Mouse (Mus musculus) kidney, adult 8-10 months (tissue): ENCODE results near the gene Kcnf1.

Source experiments
- DNase-seq, 2 experiments: peaks; one replicate each; pipeline ENCODE4 v3.0.0; 2022

Gene Kcnf1

DNA sequence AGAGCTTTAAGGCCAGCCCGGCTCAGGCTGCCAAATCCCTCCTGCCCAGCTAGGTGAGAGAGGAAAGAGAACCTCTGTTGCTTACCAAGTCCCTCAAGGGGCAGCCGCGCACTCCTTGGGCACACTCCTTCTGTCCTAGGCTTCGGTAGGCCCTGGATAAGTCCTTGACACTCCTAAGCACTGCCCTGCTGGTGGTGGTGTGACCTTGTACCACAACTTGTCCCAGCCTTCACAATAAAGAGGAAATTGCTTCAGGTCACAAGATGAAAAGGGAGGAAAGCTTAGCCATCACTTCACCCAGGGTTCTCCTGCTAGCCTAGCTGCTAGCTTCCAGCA lies at the start of gene Kcnf1:
Gene Kcnf1 (minus strand): TSS at position 132 of the 336 bp plus-strand sequence.
- DNase-seq, result no peak

DNA sequence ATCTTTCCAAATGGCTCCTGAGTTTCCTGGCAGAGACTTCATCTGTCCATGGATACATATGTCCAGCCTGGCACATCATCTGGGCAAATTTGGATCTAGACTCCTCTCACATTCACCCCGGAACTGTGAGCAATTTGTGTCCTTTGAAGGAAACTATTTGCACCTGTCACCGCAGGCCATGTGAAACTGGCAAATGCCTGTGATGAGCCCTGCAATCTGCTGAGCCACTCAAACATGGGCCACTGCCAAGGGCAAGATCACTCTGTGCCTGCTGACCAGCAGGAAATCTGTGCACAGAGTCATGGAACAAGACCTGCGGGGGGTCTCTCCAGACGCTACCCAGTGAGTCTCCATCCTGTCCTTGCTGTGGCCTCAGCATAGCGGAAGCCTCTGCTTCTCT lies 48.3 kb upstream of the Kcnf1 start:
- DNase-seq, result no peak

DNA sequence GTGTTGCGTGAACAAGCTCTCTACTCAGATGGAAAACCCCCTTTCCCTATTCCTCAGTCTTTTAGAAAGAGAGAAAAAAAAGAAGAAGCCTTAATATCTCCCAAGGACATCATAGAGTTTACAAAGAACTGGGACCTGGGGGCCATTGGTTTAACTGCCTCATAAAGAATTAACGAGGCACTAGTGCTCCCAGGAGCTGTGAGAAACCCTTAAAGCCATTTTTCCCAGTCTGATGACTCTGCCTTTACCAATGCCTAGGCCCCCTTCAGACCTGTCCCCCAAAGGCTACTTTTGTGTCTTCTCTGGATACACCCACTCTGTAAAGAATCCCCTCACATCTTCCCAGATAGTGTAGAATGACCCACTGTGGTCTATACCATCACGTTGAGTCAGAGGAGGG lies 46.4 kb upstream of the Kcnf1 start:
- no peak for DNase-seq

DNA sequence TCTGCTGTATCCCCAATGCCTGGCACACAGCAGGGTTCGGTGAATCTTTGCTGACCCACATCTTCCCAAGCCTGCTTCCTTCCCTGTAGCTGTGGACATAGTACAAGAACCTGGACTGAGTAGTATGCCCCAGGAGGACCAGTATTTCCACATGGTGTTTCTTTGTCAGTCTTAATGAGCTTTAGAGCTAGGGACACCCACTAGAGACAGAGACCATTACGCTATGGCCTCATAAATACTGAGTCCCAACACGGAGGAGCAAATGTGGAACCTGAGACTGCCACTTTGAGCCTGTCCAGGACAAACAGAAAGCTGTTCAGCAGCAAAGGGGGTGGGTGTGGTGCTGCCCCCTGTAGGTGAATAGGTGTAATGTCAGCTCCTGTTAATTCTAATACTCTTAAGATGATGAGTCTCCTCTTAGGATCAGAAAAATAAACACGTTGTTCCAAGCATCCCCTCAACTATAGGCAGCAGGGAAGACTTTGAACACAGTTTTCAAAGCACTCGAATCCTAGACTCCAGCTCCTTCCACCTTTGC lies 45.3 kb upstream of the Kcnf1 start:
- no peak for DNase-seq

DNA sequence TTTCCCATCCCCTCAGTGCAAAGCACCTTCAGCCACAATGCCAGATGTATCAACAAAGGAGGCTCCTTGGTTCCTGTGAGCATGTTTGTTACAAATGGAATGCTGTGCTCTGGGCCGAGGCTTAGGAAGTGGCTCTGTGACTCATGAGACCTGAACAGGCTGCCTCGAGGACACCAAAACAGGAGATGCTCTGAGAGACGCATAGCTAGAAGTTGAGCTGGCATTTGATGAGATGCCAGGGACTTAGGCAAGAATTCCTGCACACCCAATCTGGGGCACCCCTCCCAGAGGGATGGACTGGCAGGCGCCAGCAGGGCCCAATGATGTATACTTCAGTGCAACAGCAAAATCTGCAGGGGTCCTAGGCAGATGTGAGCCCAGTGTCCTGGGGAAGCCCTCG lies 43.9 kb upstream of the Kcnf1 start:
- no peak for DNase-seq

DNA sequence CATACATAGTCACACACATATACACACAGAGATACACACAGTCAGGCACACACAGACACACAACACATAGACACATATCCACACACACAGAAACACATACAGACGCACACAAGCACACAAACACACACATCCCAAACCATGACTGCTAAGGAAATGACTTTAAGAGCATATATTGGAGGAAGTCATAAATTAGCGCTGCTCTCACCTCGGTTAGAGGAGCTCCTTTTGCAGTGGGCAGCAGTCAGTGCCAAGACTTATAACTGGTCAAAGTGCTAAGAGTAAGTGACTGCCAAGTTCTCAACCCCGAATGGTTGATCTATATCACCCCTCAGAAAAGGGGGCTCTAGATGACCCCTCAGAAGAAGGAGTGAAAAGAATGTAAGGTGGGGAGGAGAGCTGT lies 42.4 kb upstream of the Kcnf1 start:
- no peak for DNase-seq

DNA sequence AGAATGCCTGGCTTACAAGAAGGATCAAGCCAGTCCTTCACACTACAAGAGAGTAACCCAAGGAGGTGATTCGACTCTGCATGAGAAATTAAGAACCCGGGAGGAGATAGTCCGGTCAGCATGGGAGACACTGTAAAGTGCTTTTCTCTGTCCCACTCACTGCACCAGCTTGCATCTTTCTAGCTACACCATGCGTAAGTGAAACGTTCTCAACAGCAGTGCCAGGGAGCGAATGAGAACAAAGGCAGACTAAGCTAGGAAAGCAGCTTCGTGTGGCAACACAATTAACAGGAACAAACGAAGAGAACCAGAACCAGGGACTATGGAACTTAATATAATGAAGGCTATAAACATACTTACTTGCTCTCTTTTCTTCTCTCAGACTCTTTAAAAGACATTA lies 41.7 kb upstream of the Kcnf1 start:
- DNase-seq, result no peak

DNA sequence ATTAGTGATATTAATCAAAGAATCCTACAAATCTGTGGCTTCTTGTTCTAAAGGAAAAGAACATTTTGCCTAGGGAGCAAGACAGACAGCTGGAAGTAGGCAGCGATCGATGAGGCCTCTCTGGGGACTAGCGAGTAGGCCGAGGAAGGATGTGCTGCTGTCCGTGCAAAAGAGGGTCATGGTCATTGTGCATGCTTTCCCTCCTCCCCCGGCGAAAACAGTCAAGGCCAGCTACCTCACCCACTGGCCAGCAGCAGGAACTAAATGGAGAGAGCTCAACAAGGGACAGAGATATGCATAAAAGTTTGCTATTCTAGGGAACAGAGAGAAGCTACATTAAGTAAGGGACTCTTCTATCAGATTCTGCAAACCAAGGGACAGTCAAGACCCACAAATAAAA lies 39.1 kb upstream of the Kcnf1 start:
- DNase-seq, result no peak

DNA sequence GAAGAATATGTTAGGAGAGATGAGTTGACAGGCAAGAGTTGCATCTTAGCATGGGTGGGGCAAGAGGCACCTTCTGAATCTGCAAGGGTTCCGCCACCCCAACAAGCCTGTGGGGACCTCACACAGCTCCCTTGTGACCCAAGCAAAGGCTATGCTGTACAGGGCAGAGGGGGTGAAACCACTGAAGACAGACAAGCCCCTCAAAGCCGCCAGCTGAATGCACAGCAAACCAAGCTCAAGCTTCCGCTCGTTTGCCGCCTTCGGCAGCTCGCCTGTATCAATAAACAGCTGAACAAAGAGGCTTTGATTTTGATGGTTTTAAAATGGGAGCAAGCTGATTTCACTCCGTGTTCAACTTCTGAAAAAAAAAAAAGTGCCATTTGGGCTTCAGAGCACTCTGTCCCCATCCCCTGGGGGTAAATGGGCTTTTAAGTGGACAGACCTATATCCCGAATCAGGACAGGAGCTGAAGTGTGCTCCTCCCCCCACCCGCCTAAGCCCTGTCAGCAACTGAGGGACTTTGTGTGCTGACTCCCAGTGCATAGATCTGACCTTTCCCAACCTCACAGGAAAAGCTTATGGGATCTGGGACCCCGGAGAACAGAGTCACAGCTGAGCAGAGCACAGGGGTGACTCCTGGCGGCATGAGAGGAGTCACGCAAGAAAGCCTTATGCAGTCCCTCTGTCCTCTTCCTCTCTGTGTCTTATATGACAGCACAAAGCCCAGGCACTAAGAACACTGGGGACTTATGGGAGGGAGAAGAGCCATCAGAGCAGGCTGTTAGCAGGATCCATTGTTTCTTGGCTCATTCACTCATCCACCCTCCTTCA lies 26.0 kb upstream of the Kcnf1 start:
- no peak for DNase-seq

DNA sequence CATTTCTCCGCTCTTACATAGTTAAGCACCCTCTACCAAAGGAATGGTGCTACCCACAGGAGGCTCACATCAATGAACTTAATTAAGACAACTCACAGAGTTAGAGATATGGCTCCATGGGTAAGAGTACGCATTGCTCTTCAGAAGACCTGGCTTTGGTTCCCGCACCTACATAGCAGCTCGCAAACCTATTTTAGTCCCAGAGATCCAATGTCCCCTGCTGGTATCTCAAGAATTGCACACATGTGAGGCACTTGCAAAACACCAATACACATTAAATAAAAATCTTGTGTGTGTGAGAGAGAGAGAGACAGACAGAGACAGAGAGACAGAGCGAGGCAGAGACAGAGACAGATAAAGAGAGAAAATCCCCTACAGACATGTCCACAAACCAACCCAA lies 21.9 kb upstream of the Kcnf1 start:
- no peak for DNase-seq

DNA sequence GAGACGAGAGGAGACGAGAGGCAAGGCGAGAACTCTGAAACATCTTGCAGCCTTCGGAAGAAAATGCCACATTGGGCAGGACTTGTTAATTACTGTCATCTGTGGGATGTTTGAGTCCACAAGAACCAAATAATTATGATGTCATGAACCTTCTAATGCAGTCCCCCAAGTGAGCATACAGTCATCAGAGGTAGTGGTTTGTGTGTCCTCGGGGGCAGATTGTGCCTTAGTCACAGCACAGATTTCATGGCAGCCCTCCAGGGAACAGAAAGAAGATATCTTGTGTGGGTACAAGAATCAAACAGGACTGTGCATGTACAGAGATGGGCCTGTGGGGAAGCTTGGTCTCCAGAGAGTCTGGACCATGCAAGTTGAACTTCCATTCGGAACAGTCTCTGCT lies 17.5 kb upstream of the Kcnf1 start:
- DNase-seq, result no peak

DNA sequence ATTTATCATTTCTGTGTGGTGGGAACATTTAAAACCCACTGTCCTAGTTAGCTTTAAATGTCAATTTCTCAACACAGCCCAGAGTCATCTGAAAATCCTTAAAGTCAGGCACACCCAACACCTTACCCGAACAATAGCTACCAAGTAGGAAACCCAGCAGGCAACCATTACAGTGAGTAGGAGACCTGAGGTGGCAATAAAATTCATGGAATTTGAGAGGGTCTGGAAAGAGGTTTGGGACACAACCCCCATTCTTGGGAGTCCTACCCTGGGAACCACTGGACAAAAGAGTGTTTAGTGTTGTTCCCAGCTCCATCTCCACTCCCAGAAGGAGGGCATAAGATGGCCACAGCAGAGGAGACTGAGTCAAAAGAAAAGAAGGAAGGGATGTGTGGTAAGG lies 16.6 kb upstream of the Kcnf1 start:
- no peak for DNase-seq

DNA sequence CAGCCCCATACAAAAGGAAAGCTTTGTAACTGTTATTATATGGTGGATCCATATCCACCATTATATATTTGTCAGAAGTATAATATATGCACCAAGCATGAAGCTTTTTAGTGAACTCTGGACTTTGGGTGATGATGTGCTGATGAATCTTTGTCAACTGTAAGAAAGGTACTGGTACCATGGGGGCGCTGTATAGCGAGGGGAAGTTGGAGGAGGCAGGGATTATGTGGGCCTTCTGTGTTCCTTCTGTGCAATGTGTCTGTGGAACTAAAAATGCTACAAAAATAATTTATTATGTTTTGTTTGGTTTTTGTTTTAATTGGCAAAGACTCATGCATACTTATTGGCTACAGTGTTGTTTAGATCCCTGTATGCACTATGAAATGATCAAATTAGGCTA lies 16.2 kb upstream of the Kcnf1 start:
- no peak for DNase-seq

DNA sequence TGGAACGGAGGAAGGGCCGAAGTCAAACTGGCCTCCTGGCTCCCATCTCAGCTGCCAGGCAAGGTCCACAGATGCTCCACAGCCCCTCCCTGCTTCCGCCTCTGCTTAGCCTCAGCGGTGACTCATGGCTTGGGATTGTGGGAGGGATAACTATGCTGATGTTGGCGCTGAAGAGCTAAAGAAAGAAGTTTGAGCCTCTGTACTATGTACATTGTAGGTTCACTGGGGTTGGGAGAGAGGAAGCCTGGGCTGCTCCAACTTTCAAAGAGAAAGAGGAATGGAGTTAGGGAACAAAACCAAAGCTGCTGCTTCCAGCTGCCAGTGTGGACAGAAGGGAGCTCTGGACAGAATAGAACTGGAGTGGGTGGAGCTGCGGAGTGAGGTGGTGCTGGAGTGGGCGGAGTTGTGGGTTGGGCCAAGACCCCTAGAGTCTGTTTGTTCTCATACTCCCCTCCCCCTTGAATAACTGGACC lies 7.7 kb upstream of the Kcnf1 start:
- DNase-seq, result no peak

DNA sequence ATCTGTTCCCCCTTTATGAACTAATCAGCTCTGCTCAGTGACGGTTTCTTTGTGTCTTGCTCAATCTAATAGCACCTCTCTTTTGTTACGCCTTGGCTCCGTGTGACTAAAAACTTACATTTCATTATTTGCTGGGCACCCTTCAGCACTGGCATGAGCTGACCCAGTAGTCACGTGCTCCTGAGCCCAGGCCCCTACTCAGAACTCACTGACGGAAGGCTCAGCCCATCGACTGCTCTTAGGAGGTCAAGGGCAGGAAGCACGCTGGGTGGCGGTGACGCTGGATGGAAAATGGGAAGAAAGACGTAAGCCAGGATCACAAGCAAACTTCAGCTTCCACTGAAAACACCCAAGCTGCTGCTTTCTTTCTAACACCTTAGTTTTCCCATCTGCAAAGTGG lies 7.1 kb upstream of the Kcnf1 start:
- DNase-seq, result no peak

DNA sequence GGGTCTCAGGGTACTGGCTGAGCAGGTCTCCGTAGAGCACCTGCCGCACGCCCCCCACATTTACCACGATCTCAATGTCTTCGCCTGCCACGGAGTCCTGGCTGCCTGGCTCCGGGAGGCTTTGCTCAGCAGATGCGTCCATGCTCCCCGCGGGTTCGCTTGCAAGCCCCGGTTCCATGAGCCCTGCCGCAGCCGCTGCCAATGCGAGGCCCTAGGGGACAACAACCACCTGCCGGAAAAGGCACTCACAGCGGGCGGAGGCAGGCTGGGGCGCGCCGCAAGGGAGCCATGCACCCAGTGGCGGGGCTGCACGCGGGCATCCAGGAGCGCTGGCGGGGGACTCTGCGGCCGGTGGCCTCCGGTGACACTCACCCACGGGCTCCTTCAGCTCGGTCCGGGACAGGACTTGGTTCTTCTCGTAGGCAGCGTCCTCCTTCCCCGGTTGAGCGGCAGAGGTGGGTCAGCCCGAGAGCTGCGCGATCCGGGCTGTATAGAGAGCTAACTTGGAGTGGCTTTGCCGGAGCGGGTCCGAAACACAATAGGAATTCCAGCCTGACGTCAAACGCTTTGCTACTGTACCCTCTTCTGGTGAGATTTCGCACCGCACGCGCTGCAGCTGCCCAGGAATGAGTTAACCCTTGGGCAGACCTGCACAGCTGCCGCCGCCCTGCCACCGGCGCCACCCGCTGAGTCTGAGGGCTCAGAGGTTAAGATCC lies 489 bp downstream of the Kcnf1 start:
- peak in 1 of 2 experiments; percentile 30 for DNase-seq

DNA sequence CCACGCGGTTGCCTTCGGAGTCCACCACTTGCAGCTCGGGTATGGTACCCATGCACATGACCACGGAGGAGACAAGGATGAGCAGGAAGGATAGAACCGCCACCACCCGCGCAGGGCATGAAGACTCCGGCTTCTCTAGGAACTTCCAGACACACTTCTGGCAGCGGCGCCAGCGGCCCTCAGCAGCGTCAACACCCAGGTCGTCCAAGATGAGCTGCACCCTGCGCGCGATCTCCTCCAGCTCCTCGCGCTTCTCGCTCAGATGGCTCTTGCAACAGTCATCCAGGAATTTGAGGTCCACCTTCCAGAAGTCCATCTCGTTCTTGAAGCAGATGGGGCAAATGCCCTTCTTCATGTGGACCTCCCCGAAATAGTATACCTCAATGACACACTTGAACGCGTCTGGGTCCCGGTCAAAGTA lies 1.1 kb downstream of the Kcnf1 start:
- no peak for DNase-seq

DNA sequence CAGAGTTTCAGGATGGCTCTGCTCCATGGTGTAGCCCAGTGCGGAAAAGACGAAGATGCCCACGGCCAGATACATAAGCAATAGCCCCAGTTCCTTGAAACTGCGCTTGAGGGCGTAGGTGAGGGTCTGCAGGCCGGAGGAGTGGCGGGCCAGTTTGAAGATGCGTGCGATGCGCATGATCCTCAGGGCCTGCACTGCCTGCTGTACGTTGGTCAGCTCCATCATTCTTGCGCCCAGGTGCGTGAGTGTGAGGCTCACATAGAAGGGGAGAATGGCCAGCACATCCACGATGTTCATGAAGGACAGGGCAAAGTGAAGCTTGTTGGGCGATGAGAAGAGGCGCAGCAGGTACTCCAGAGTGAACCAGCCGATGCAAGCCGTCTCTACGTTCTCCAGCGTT lies 1.6 kb downstream of the Kcnf1 start:
- DNase-seq, result no peak

DNA sequence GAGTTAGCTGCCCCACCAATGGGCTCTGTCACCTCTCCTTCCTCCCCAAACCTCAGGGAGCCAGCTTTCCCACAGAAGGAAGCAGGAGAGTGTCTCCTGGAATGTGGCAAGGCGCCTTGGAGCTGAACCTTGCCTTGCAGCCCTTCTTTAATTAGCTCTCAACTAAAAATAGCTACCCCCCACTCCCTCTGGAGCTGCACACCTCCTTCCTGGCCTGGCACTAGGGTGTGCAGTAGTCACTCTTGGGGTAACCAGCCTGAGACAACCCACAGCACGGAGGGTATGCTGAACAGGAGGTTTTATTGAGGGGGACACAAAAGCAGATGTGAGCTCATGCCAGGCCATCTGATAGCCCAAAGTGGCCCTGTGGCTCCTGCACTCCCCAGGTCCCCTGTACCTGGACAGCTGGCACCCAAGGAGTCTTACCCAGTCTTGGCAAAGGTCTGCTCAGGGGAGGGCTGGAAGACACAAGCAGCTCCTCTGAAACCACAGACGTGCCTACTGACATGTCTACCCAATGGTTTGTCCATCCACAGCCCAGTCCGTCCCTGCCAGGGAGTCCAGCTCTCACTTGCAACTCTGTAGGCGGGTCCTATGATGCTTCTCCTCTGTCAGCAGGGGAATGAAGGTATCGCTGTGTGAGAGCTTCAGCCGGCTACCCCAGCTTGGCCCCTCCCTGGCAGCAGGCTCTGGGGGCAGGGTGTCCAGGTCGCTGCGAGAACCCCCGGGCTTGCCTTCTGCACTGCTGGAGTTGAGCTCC lies 2.4 kb downstream of the Kcnf1 start:
- DNase-seq, result no peak

DNA sequence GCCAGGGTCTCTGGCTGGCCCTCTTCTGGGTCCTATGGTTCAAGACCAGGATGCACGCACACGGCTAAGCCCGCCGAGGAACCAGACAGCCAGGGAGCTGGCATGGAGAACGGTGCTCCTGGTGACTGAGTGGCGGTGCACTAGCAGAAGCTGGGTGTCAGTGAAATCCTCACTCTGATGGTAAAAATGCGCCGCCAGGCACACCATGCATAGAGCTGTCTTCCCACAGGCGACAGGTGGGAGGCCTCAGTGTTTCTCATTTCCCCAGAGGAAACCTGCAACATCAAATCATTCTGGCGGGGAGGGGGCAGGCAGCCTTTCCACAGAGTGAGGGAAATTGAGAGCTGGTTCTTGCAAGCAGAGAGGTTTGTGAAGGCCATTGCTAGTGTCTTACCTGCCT lies 6.3 kb downstream of the Kcnf1 start:
- no peak for DNase-seq

DNA sequence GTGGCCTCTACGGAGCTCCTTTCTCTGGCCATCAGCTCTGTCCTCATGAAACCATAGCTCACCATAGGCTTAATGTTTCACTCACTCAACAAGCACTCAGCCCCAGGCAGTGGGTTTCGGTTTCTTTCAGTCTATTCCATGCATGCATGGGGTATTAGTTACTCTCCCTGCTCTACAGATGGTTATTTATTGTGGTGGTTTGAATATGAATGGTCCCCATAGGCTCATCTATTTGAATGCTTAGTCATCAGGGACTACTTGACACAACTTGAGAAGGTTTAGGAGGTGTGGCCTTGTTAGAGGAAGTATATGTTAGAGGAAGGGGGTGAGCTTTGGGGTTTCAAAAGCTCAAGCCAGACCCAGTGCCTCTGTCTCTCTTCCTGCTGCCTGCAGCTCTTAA lies 10.6 kb downstream of the Kcnf1 start:
- no peak for DNase-seq

DNA sequence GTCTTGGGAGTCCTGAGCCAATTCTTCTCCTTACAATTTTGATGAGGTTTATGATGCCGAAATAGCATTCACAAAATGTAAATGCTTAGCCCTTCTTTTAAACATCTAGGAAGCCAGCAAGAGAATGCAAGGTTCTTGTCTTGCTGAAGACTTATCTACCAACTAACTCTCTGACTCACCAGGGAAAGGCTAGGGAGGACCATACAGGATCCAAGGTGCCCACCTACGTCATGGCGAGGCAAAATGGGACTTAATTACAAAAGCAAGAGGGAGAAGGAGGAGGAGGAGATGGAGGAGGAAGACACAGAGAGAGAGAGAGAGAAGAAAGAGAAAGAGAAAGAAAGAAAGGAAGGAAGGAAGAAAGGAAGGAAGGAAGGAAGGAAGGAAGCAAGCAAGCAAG lies 12.7 kb downstream of the Kcnf1 start:
- no peak for DNase-seq

DNA sequence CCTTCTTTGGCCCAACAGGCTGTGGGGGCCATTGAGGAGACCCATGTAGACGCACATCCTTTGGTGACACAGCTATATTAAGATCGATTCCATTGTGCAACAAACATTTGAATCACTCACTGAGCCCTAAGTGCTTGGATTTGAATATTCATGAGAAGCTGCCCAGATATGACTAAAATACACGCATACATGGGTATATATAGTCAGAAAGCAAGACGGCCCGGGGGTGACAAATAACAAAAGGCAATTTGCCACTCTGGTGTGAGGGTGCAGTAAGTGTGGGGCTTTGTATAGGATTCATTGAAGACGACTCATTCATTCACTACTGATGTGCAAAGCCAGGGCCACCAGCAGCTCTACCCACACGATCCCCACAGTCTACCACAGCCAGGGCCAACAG lies 17.1 kb downstream of the Kcnf1 start:
- DNase-seq, result no peak

DNA sequence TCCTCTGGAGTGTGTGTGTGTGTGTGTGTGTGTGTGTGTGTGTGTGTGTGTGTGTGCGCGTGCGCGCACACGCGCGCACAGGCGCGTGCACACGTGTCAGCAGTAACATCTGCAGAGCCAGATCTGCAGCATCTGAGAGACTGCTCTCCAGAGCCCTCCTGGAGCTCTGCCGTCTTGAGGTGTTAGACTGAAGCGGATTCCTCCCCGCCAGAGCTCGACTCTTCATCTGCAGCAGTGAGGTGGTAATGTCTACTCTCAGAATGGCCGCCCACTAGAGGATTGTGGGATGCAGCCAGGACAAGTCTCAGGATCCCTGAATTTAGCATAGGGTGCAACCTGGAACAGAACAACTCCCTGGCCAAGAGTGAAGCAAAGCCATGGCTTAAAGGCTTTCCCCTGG lies 19.1 kb downstream of the Kcnf1 start:
- no peak for DNase-seq
